13 mouse cellular contexts compared by ENCODE assay signal in genomic region chr1:57573829-57574228, GRCm38 (mm10).
"Had no signal": no experiment of that assay in that cellular context is flagged by ENCODE, and none has a peak within 500 bp of the region (broad histone marks: within the 10 kb centered on the region; RNA-seq: fewer than 3 reads in every experiment).

No protein-coding gene starts in this region.

- ATAC-seq: lung, postnatal 0 days had no signal

- H3K4me2 ChIP-seq: neural tube, embryonic 12.5 days had no signal

- H3K27ac ChIP-seq: layer of hippocampus, adult 2 months; liver, embryonic 14.5 days; midbrain, embryonic 10.5 days; neural tube, embryonic 12.5 days; stomach, postnatal 0 days had no signal

- H3K36me3 ChIP-seq: midbrain, embryonic 10.5 days; neural tube, embryonic 12.5 days had no signal

- H3K9me3 ChIP-seq: midbrain, embryonic 10.5 days had no signal

- H3K9ac ChIP-seq: liver, embryonic 14.5 days; neural tube, embryonic 12.5 days had no signal

- H3K27me3 ChIP-seq: neural tube, embryonic 12.5 days had no signal

- H3K4me3 ChIP-seq: layer of hippocampus, adult 2 months; midbrain, embryonic 10.5 days; neural tube, embryonic 12.5 days had no signal

- H3K4me1 ChIP-seq: midbrain, embryonic 10.5 days; neural tube, embryonic 12.5 days had no signal

- DNase-seq: kidney, postnatal 10 days; kidney, postnatal 4 days; left cerebral cortex, postnatal 4 days; lung, adult 18-20 months; lung, postnatal 36 days; midbrain, embryonic 14.5 days; thymus, postnatal 4 days had no signal
